Mouse (Mus musculus) liver, postnatal 0 days (tissue): ENCODE results near the gene Gm10272.
"Not testable (repeated sequence)": the region's sequence is repeated elsewhere in the genome, so short reads cannot be mapped to it uniquely, and the experiment has no call there.

Source experiments
- CTCF ChIP-seq: sonication (generic); IDR thresholded peaks from 2 replicates; pipeline ENCODE4 v1.5.1; 2016; ENCODE audit warnings: antibody characterized with exemption, low read depth
- EP300 ChIP-seq: IDR thresholded peaks from 2 replicates; pipeline ENCODE4 v1.6.1; 2016; ENCODE audit warnings: antibody characterized with exemption, low read depth, mild to moderate bottlenecking

DNA sequence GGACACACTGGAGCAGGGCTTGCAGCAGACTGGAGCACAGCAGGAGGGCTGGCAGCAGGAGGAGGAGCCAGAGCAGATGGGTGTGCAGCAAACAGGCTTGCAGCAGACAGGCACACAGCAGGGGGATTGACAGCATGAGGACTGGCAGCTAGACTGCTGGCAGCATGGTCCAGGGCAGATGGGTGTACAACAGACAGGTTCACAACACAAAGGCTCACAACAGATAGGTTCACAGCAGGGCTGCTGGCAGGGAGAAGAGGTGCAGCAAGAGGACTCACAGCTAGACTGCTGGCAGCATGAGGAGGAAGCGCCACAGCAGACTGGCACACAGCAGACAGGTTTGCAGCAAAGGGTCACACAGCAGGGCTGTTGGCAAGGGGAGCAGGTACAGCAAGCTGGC lies 44.3 kb downstream of the Gm10272 start:
- TF ChIP-seq CTCF, EP300: not testable (repeated sequence)
